Mouse (Mus musculus) cortical plate, adult 2 months (tissue): Measurements from ENCODE around the gene Ubtd2.

Experiments used
- CTCF ChIP-seq: fragments of 200-500 bp; IDR thresholded peaks from 2 replicates; pipeline ENCODE4 v1.5.1; 2011; ENCODE audit warnings: mild to moderate bottlenecking, control low read depth, low read length; ENCODE audit not compliant: insufficient read depth; ENCODE audit errors: extremely low read depth
- POLR2A ChIP-seq: fragments of 200-500 bp; IDR thresholded peaks from 2 replicates; pipeline ENCODE4 v1.6.1; 2011; ENCODE audit warnings: mild to moderate bottlenecking, low read length, control low read depth; ENCODE audit not compliant: insufficient read depth; ENCODE audit errors: extremely low read depth

- TF ChIP-seq CTCF (no peak), POLR2A (no peak)
Measured at GRCm38 (mm10) chr11:32498757-32499535, 43.8 kb downstream of the Ubtd2 start.
